ENCODE assay signal across 24 mouse cellular contexts in the genomic region with DNA sequence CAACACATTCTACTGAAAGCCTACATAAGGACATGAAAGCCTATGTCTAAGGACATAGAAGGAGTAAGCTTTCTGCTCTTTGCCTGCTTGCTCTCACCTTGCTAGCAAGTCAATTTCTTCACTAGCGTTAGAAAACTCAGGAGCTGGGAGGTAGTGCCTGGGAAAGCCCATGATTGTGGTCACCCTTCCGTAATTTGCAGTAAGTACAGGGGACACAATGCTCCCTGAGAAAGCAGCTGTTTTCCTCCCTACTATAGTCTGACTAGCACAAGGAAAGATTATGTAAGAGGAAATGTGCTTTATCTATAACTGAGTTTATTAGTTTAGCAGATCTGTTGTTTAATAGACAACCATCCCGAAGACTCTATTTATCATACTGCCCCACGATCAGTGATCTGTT.
"Had no signal": no experiment of that assay in that cellular context is flagged by ENCODE, and none has a peak within 500 bp of the region (broad histone marks: within the 10 kb centered on the region; RNA-seq: fewer than 3 reads in every experiment).

No protein-coding gene starts in this region.

- H3K4me2 ChIP-seq: hindbrain, embryonic 13.5 days; hindbrain, embryonic 15.5 days; kidney, embryonic 15.5 days; limb, embryonic 12.5 days; liver, embryonic 11.5 days; liver, embryonic 13.5 days; liver, embryonic 15.5 days had no signal

- H3K9me3 ChIP-seq: hindbrain, embryonic 13.5 days; hindbrain, embryonic 15.5 days; kidney, embryonic 15.5 days; limb, embryonic 10.5 days; limb, embryonic 12.5 days; liver, embryonic 13.5 days; liver, embryonic 15.5 days had no signal

- H3K27ac ChIP-seq: hindbrain, embryonic 13.5 days; hindbrain, embryonic 15.5 days; hindbrain, postnatal 0 days; kidney, embryonic 15.5 days; kidney, postnatal 0 days; limb, embryonic 10.5 days; limb, embryonic 12.5 days; liver, embryonic 13.5 days; liver, embryonic 15.5 days had no signal

- H3K4me3 ChIP-seq: hindbrain, embryonic 13.5 days; hindbrain, embryonic 15.5 days; kidney, embryonic 15.5 days; limb, embryonic 10.5 days; limb, embryonic 12.5 days; liver, embryonic 13.5 days; liver, embryonic 15.5 days had no signal

- H3K9ac ChIP-seq: forebrain, postnatal 0 days; hindbrain, embryonic 13.5 days; hindbrain, embryonic 15.5 days; kidney, embryonic 15.5 days; limb, embryonic 12.5 days; liver, embryonic 13.5 days; liver, embryonic 15.5 days; liver, postnatal 0 days had no signal

- DNase-seq: forebrain, postnatal 0 days; gastrocnemius, postnatal 10 days; gastrocnemius, postnatal 36 days; kidney, adult 11 months; kidney, adult 2 months; kidney, adult 9 months; kidney, postnatal 14 days; kidney, postnatal 36 days; layer of hippocampus, adult 9-11 months; layer of hippocampus, postnatal 36 days; liver; liver, embryonic 13.5 days; liver, postnatal 0 days; lung, adult 2 months had no signal

- H3K27me3 ChIP-seq: hindbrain, embryonic 13.5 days; hindbrain, embryonic 15.5 days; kidney, embryonic 15.5 days; limb, embryonic 12.5 days; liver, embryonic 13.5 days; liver, embryonic 15.5 days had no signal

- H3K4me1 ChIP-seq: hindbrain, embryonic 13.5 days; hindbrain, embryonic 15.5 days; kidney, embryonic 15.5 days; limb, embryonic 10.5 days; limb, embryonic 12.5 days; liver, embryonic 13.5 days; liver, embryonic 15.5 days had no signal

- ATAC-seq: forebrain, postnatal 0 days; hindbrain, postnatal 0 days; intestine, embryonic 16.5 days; liver, postnatal 0 days had no signal

- H3K36me3 ChIP-seq: hindbrain, embryonic 13.5 days; hindbrain, embryonic 15.5 days; kidney, embryonic 15.5 days; limb, embryonic 10.5 days; limb, embryonic 12.5 days; liver, embryonic 13.5 days; liver, embryonic 15.5 days had no signal
